Mouse (Mus musculus) macrophage (primary cell): ENCODE data around the gene Lcn4. TPM values are rescaled to one million over a fixed set of nuclear protein-coding genes. Genes with fewer than 3 reads are reported as not detected.
"Not testable (repeated sequence)": the region's sequence is repeated elsewhere in the genome, so short reads cannot be mapped to it uniquely, and the experiment has no call there.

Source experiments
- H3K27ac ChIP-seq: fragments of 350-480 bp; formaldehyde crosslinking; 2 replicates; pipeline ENCODE4 v1.9.0; 2021
- H3K36me3 ChIP-seq: fragments of 350-480 bp; formaldehyde crosslinking; 2 replicates; pipeline ENCODE4 v1.9.0; 2021; ENCODE audit errors: inconsistent target
- H3K4me3 ChIP-seq: fragments of 350-480 bp; formaldehyde crosslinking; 2 replicates; pipeline ENCODE4 v1.9.0; 2021; ENCODE audit errors: inconsistent target
- H3K79me2 ChIP-seq: fragments of 350-480 bp; formaldehyde crosslinking; 2 replicates; pipeline ENCODE4 v1.9.0; 2021; ENCODE audit errors: inconsistent target
- WGBS: methylation state at CpG from one replicate; pipeline ENCODE4 v1.1.7; 2026; ENCODE audit warnings: inconsistent platforms; ENCODE audit not compliant: missing documents; 5-methylcytosine and 5-hydroxymethylcytosine counted together
- polyA plus RNA-seq: library from polyadenylated mRNA; stranded (reverse); fragments of 250-400 nt; gene quantifications from 3 replicates; pipeline ENCODE4 v1.2.4, GENCODE M21; 2018; ENCODE audit warnings: inconsistent platforms
- total RNA-seq, 78 experiments: library from RNA; depleted of rRNA; stranded (reverse); fragments of 250-400 nt; gene quantifications; 1 replicate in 9 of 78; 2 replicates in 24 of 78; 3 replicates in 43 of 78; 4 replicates in 2 of 78; pipeline ENCODE4 v1.2.4; 2018; ENCODE audit warnings: inconsistent platforms in 56 of 78

The Lcn4 gene
- total RNA-seq (2018; cell fraction: chromatin; rRNA removed): not detected
- total RNA-seq (2018; cell fraction: cytosol; rRNA removed): not detected
- not detected for total RNA-seq (2018; cell fraction: nucleus; rRNA removed)
- not detected in 3 replicates for polyA plus RNA-seq

DNA sequence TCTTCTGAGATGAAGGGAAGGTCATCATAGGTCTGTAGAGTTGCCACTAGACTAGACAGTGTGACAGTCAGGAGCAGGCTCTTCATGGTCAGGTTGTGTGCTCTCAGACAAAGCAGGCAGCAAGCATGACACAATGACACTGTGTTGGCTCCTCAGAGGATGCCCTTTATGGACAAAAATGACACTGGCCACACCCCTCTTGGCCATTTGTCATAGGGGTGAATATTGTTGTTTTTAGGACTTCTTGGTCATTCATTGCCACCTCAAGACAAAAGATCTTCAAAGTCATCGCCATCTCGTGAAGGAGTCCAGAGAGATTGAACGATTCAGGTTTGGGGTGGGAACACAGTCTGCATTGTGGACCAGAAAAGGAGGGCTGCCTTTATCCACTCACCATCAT lies at the start of gene Lcn4:
Gene Lcn4 (minus strand): TSS at position 101 of the 400 bp plus-strand sequence.
- Histone ChIP-seq H3K36me3 (no peaks in the 10 kb centered on the region), H3K27ac (no peak within 1 kb of the TSS), H3K79me2 (no peaks in the 10 kb centered on the region), H3K4me3 (no peak within 1 kb of the TSS)
- no CpG with 5 or more reads among the region's 3 CpGs for WGBS

- no peaks in the 10 kb centered on the region for H3K36me3 ChIP-seq
- 88% methylated on average over 1 of the region's 1 CpGs for WGBS
- H3K4me3 ChIP-seq: no peak overlapping the region
- H3K79me2 ChIP-seq: no peaks in the 10 kb centered on the region
- H3K27ac ChIP-seq: no peak overlapping the region
Observed at GRCm38 (mm10) chr2:26686171-26686675, 15.1 kb upstream of the Lcn4 start.

GRCm38 (mm10) chr2:26668746-26669145 lies 2.3 kb downstream of the Lcn4 start:
- no peaks in the 10 kb centered on the region for H3K36me3 ChIP-seq
- H3K79me2 ChIP-seq: no peaks in the 10 kb centered on the region
- H3K27ac ChIP-seq: no peak overlapping the region
- H3K4me3 ChIP-seq: no peak overlapping the region

DNA sequence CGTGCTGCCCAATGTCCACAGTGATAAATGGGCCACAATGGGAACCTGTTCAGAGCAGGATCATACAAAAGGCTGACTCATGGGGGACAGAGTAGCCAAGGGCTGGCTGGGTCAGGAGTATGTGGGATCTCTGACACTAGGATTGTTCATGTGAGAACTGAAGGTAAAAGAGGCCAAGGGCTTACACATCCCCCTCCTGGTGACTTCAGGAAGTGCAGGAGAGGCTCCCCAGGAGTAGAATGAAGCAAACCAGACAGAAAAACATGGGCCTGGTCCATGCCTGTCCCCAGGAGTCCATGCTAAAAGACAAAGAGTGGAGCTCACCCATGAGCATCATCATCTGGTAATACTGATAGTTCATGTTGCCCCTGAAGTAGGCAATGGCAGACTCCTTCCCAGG lies 7.5 kb downstream of the Lcn4 start:
- H3K79me2 ChIP-seq, H3K36me3 ChIP-seq, H3K4me3 ChIP-seq, H3K27ac ChIP-seq: not testable (repeated sequence)
- WGBS: 89% methylated on average over 1 of the region's 1 CpGs

GRCm38 (mm10) chr2:26663112-26663511 lies 8.0 kb downstream of the Lcn4 start:
- Histone ChIP-seq H3K4me3 (no peak overlapping the region), H3K36me3 (no peaks in the 10 kb centered on the region), H3K27ac (no peak overlapping the region), H3K79me2 (no peaks in the 10 kb centered on the region)
- 86% methylated on average over 10 of the region's 10 CpGs for WGBS

DNA sequence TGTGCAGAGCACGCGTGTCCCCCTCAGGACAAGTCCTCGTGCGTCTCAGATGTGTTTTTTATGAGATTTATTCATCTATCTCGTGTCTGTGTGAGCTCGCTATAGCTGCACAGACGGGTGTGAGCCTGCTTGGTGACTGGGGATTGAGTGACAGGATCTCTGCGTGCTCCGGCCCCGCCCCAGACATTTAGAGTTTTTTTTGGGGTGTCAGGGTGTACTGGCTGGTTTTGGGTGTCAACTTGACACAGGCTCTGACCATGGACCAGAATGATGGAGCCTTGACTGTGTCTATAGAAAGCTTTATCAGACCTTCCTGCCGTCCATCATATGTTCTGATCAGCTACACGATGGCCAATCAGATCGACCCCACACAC lies 8.6 kb downstream of the Lcn4 start:
- Histone ChIP-seq H3K4me3 (no peak overlapping the region), H3K79me2 (no peaks in the 10 kb centered on the region), H3K27ac (no peak overlapping the region), H3K36me3 (no peaks in the 10 kb centered on the region)
- WGBS: 93% methylated on average over 11 of the region's 13 CpGs

GRCm38 (mm10) chr2:26661768-26662508 lies 9.1 kb downstream of the Lcn4 start:
- WGBS: 64% methylated on average over 26 of the region's 29 CpGs

GRCm38 (mm10) chr2:26661143-26661752 lies 9.8 kb downstream of the Lcn4 start:
- H3K4me3 ChIP-seq: no peak overlapping the region; the same call in 1 of the 2 replicates
- 0% methylated on average over 7 of the region's 20 CpGs for WGBS
- no peaks in the 10 kb centered on the region for H3K79me2 ChIP-seq
- H3K27ac ChIP-seq: no peak overlapping the region; the same call in 1 of the 2 replicates
- no peaks in the 10 kb centered on the region for H3K36me3 ChIP-seq

More at GRCm38 (mm10) chr2:26661768-26662508, 9.1 kb downstream of the Lcn4 start:
- Histone ChIP-seq H3K36me3 (no peaks in the 10 kb centered on the region), H3K27ac (no peak overlapping the region), H3K4me3 (no peak overlapping the region; the same call in 1 of the 2 replicates), H3K79me2 (no peaks in the 10 kb centered on the region)

DNA sequence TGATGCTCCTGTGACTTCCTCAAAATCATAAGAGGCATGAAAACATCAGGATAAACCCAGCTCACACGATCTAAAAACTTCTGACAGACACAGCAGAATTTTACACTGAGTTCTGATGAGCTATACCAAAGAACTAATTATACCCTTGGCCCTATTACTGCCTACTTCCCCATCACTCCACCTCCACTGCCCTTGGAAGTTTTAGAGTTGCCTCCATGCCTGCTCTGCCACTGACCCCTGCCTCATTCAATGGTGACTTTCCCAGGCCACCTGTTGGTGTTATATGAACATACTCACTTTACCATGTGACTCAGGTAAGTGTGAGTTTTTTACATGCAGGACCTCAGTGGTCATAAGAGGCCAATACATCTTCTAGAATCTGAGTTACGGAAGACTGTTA lies 13.7 kb downstream of the Lcn4 start:
- no peak overlapping the region for H3K4me3 ChIP-seq
- WGBS: 50% methylated on average over 2 of the region's 2 CpGs
- H3K36me3 ChIP-seq: no peaks in the 10 kb centered on the region
- H3K79me2 ChIP-seq: no peaks in the 10 kb centered on the region
- H3K27ac ChIP-seq: peak overlapping the region; percentile 94

GRCm38 (mm10) chr2:26654687-26655086 lies 16.4 kb downstream of the Lcn4 start:
- peak overlapping the region; percentile 94; the same call in 1 of the 2 replicates for H3K27ac ChIP-seq
- H3K79me2 ChIP-seq: no peaks in the 10 kb centered on the region
- H3K4me3 ChIP-seq: no peak overlapping the region
- WGBS: 67% methylated on average over 1 of the region's 1 CpGs
- no peaks in the 10 kb centered on the region for H3K36me3 ChIP-seq

DNA sequence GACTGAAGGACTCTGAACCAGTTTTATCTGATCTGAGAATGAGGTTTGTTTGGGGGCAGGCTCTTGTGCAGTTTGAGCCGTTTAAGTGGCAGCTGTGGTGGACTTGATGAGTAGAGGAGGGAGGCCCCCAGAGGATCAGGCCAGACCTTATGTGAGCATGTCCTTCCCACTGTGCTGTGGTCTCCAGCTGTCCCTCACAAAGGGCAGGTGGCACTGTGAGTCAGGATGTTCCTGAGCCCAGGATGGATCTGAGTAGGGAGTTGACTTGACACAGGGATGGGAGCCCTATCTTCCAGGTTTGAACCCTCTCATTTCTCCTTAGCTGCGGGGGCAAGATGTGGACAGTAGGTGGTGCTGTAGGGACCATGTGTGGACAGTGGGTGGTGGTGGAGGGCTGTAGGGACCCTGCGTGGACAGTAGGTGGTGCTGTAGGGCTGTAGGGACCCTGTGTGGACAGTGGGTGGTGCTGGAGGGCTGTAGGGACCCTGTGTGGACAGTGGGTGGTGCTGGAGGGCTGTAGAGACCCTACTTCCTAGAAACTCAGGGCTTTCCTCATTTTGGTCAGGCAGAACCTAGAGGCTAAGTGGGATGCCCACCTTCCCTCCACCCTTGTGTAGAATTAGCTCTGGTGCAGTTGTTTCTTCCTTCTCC lies 24.3 kb downstream of the Lcn4 start:
- Histone ChIP-seq H3K27ac (no peak overlapping the region), H3K36me3 (no peaks in the 10 kb centered on the region), H3K4me3 (no peak overlapping the region), H3K79me2 (no peaks in the 10 kb centered on the region)
- 7% methylated on average over 3 of the region's 3 CpGs for WGBS

DNA sequence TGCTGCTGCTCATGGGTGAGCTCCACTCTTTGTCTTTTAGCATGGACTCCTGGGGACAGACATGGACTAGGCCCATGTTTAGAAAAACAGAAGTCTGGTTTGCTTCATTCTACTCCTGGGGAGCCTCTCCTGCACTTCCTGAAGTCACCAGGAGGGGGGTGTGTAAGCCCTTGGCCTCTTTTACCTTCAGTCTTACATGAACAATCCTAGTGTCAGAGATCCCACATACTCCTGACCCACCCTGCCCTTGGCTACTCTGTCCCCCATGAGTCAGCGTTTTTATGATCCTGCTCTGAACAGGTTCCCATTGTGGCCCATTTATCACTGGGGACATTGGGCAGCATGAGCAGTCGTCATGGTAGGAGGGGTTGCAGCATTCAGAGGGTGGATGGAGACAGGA lies 27.1 kb downstream of the Lcn4 start:
- 44% methylated on average over 2 of the region's 2 CpGs for WGBS
- H3K36me3 ChIP-seq: no peaks in the 10 kb centered on the region

DNA sequence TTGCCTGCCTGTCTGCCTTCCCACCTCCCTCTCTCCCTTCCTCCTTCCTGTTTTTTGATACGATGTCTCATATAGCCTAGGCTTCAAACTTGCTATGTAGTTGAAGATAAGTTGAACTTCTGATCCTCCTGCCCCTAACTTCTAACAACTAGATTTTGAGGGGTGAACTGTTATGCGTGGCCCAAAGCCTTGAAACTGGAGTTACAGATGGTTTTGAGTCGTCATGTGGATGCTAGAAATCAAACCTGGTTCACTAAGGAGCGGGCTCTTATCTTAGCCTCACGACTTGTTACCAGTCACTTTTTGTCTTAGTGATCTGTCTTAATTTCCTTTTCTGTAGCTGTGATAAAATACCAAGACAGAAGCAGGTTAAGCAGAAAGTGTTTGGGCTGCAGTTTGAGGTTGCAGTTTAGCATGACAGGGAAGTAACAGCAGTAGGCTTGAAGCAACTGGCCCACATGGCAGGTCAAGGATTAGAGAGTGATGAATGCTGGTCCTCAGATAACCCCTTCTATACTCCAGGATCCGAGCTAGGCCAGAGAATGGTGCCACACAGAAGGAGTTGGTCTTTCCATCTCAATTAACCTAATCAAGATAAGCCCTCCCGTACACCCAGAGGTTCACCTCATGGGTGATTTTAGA lies 30.0 kb downstream of the Lcn4 start:
- 79% methylated on average over 7 of the region's 7 CpGs for WGBS
- H3K79me2 ChIP-seq: peaks cover 28% of the 10 kb centered on the region
- peaks cover 17% of the 10 kb centered on the region for H3K36me3 ChIP-seq
- H3K27ac ChIP-seq: peak overlapping the region; percentile 84
- no peak overlapping the region for H3K4me3 ChIP-seq

More for the DNA sequence above, 27.1 kb downstream of the Lcn4 start:
- Histone ChIP-seq H3K79me2 (peaks cover 10% of the 10 kb centered on the region), H3K27ac (no peak overlapping the region), H3K4me3 (no peak overlapping the region)
